9 mouse cellular contexts compared by ENCODE assay signal in the genomic region with DNA sequence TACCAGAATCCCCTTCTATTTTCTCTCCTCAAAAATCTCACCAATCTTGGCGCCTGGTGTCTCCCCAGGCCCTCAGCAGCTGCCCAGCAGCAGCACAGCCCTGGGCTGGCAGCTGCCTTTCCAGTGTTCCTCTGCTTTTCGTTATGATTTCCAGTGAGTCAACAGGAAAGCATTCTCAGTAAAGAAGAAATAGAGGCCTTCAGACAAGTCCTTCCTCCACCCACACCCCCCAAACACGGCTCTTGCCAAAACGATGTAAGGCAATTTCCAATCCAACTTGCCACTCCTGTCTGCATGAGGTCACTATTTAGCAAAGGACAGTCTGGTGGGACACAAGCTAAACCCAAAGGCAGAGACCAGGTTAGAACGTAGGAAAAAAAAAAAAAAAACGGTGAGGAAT. TPM values are rescaled to one million over a fixed set of nuclear protein-coding genes. Genes with fewer than 3 reads are reported as not detected.
A peak's percentile ranks its signal among the peaks of the same experiment; 100 is the strongest.
DNase-seq lines count a peak whose midpoint lies in the region; ATAC-seq and TF ChIP-seq lines count a peak whose summit lies in the region.
"Had no signal": no experiment of that assay in that cellular context is flagged by ENCODE, and none has a peak within 500 bp of the region (broad histone marks: within the 10 kb centered on the region; RNA-seq: fewer than 3 reads in every experiment).

No protein-coding gene starts in this region.

- no peak overlapping the region for H3K9ac ChIP-seq in forebrain, embryonic 13.5 days
- H3K9ac ChIP-seq: hindbrain, embryonic 15.5 days had no signal

- H3K36me3 ChIP-seq in forebrain, embryonic 13.5 days (ENCODE audit: poor library complexity, severe bottlenecking), result no peaks in the 10 kb centered on the region
- H3K36me3 ChIP-seq: hindbrain, embryonic 15.5 days had no signal

- peak; percentile 78 to 84 for DNase-seq in lung, adult 18-20 months
- DNase-seq in lung, adult 2 months, result no peak
- DNase-seq in gastrocnemius, postnatal 36 days, result peak; percentile 31 to 43
- DNase-seq in kidney, postnatal 36 days, result peak; percentile 44 to 53
- no peak for DNase-seq in embryo, embryonic 10 days (ENCODE audit: low spot score)
- no peak for DNase-seq in neural tube, embryonic 10.5 days (ENCODE audit: extremely low spot score, low spot score)
- no peak for DNase-seq in right cerebral cortex, postnatal 25 days

- H3K27ac ChIP-seq in forebrain, embryonic 13.5 days, result no peak overlapping the region
- H3K27ac ChIP-seq: hindbrain, embryonic 15.5 days had no signal

- H3K4me1 ChIP-seq in lung, adult 2 months (ENCODE audit: control insufficient read depth, insufficient read depth, low read length), result peaks cover 59% of the 10 kb centered on the region
- no peaks in the 10 kb centered on the region for H3K4me1 ChIP-seq in forebrain, embryonic 13.5 days

- no peak for ATAC-seq in forebrain, embryonic 13.5 days

- H3K4me3 ChIP-seq in lung, adult 2 months (replicated peaks; ENCODE audit: extremely low read depth, low read depth, low read length), result no peak overlapping the region
- H3K4me3 ChIP-seq in forebrain, embryonic 13.5 days, result no peak overlapping the region
- H3K4me3 ChIP-seq: hindbrain, embryonic 15.5 days had no signal

- H3K9me3 ChIP-seq in forebrain, embryonic 13.5 days (replicated peaks), result no peaks in the 10 kb centered on the region
- H3K9me3 ChIP-seq: hindbrain, embryonic 15.5 days had no signal

- no peak for TF ChIP-seq CTCF in lung, adult 2 months (IDR thresholded peaks at IDR 0.05; ENCODE audit: insufficient read depth, low read length)

- no peak for TF ChIP-seq POLR2A in lung, adult 2 months (IDR thresholded peaks at IDR 0.05; ENCODE audit: borderline replicate concordance, extremely low read depth, low read depth, low read length)

- H3K27me3 ChIP-seq in forebrain, embryonic 13.5 days, result no peaks in the 10 kb centered on the region
- H3K27me3 ChIP-seq: hindbrain, embryonic 15.5 days had no signal

- intact Hi-C loops in gastrocnemius, postnatal 36 days (cut with DNase I), result no loop called here

- no peak overlapping the region for H3K4me2 ChIP-seq in forebrain, embryonic 13.5 days
- H3K4me2 ChIP-seq: hindbrain, embryonic 15.5 days had no signal

- 11% methylated on average over 6 of the region's 6 CpGs for WGBS in lung, adult 2 months
- 78% methylated on average over 6 of the region's 6 CpGs for WGBS in forebrain, embryonic 13.5 days

RNA-seq across cellular contexts. Expression of a gene that starts 39.0 kb away (rescaled TPM):
- 118 and 135 TPM in 2 replicates for polyA plus RNA-seq in lung, adult 2 months (2012; rRNA removed)
- total RNA-seq in gastrocnemius, postnatal 36 days (2021), result 10 to 100 TPM; 15.7 to 17.2 TPM
- 19.7 and 20.6 TPM in 2 replicates for polyA plus RNA-seq in forebrain, embryonic 13.5 days (2015; fragmentation: Nextera tagmentation; extraction: Ambion mirVana)

Comparison
In these comparisons a context has a peak if more than half of its experiments do, and no peak if none do; other contexts are left out.
1. DNase-seq: peak in lung, adult 18-20 months (2 of 2), gastrocnemius, postnatal 36 days (2 of 2) and kidney, postnatal 36 days (2 of 2); none in lung, adult 2 months (single experiment), embryo, embryonic 10 days (single experiment), neural tube, embryonic 10.5 days (single experiment) and right cerebral cortex, postnatal 25 days (single experiment).